Mouse (Mus musculus) erythroblast, embryonic 14.5 days (primary cell): ENCODE results near the gene Banp.

ENCODE experiments used
- GATA1 ChIP-seq: IDR thresholded peaks from 2 replicates; pipeline ENCODE4 v1.6.1; 2012; ENCODE audit warnings: low read length, inconsistent platforms, mixed read lengths
- TAL1 ChIP-seq: IDR thresholded peaks from 3 replicates; pipeline ENCODE4 v1.6.1; 2012; ENCODE audit warnings: low read length, inconsistent platforms, mixed read lengths

DNA sequence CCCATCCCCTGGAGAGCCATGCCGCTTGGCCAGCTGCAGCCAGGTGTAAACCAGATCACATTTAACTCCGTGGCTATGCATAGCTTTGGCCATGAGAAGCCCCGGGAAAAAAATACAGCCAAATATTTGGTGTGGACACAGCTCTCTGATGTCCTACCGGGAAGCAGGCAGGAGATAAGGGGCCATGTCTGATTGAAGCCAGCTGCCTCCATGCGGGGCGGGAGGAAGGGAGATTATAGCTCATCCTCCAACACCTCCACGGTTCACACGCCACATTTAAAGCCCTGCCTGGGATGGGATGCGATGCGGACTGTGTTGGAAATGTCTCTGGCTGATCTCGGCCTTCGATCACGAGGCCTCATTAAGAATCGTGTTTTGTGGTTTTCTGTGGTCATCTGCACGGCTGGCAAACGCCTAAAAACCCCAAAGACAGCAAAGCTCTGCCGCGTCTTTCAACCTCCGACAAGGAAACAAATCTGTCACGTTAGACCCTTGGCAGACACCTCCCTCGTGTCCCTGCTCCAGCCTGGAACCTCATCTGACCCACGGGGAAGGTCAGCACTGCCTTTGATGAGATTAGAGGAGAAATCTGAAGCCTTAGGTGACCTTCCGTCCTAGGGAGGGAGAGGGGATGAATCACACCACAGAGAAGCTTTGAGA lies 126.8 kb downstream of the Banp start:
- TF ChIP-seq GATA1 (no peak), TAL1 (no peak)
